ENCODE assay signal across 10 mouse cellular contexts in genomic region chr9:32717931-32718820, GRCm38 (mm10).
DNase-seq lines count a peak whose midpoint lies in the region; ATAC-seq and TF ChIP-seq lines count a peak whose summit lies in the region.
"Had no signal": no experiment of that assay in that cellular context is flagged by ENCODE, and none has a peak within 500 bp of the region (broad histone marks: within the 10 kb centered on the region; RNA-seq: fewer than 3 reads in every experiment).

No protein-coding gene starts in this region.

- WGBS in heart, adult 2 months, result 39% methylated on average over 9 of the region's 9 CpGs
- 32% methylated on average over 9 of the region's 9 CpGs for WGBS in lung, postnatal 0 days
- 47% methylated on average over 9 of the region's 9 CpGs for WGBS in embryonic facial prominence, embryonic 15.5 days

- no peak for ATAC-seq in lung, postnatal 0 days
- ATAC-seq in embryonic facial prominence, embryonic 15.5 days (ENCODE audit: insufficient number of reproducible peaks, low FRiP score, low TSS enrichment, low read depth), result no peak
- ATAC-seq in megakaryocyte, adult 5-6 weeks (ENCODE audit: poor library complexity, severe bottlenecking), result peak; percentile 36; the same call in 1 of the 2 replicates

- peak overlapping the region; percentile 37 for H3K9ac ChIP-seq in heart, adult 2 months (ENCODE audit: low read depth, low read length)
- no peak overlapping the region for H3K9ac ChIP-seq in lung, postnatal 0 days (replicated peaks; ENCODE audit: low read depth)
- H3K9ac ChIP-seq in embryonic facial prominence, embryonic 15.5 days, result no peak overlapping the region

- peaks cover 1% of the 10 kb centered on the region for H3K79me2 ChIP-seq in heart, adult 2 months (replicated peaks; ENCODE audit: control insufficient read depth, insufficient read depth, low read length)

- H3K9me3 ChIP-seq in lung, postnatal 0 days (ENCODE audit: low read length), result no peaks in the 10 kb centered on the region
- H3K9me3 ChIP-seq in embryonic facial prominence, embryonic 15.5 days (replicated peaks), result no peaks in the 10 kb centered on the region
- H3K9me3 ChIP-seq: megakaryocyte, embryonic 14.5 days had no signal

- peaks cover 70% of the 10 kb centered on the region for H3K36me3 ChIP-seq in heart, adult 2 months (ENCODE audit: control insufficient read depth, insufficient read depth, low read length)
- H3K36me3 ChIP-seq in lung, postnatal 0 days (ENCODE audit: insufficient read depth, low read length), result no peaks in the 10 kb centered on the region; the same call in 1 of the 2 replicates
- H3K36me3 ChIP-seq in embryonic facial prominence, embryonic 15.5 days, result no peaks in the 10 kb centered on the region

- DNase-seq in heart, adult 2 months, result peak in 1 of 2 experiments; percentile 55
- no peak for DNase-seq in heart, postnatal 10 days
- no peak for DNase-seq in lung, postnatal 0 days (ENCODE audit: low spot score)
- no peak for DNase-seq in lung, postnatal 14 days
- DNase-seq in right cerebral cortex, adult 2 months (ENCODE audit: low spot score in 2 of 2), result no peak
- no peak for DNase-seq in adrenal gland, postnatal 4 days (ENCODE audit: low spot score in 2 of 2)
- DNase-seq: adrenal gland, postnatal 10 days had no signal

- no peak for TF ChIP-seq CTCF in heart, adult 2 months (IDR thresholded peaks at IDR 0.05)
- TF ChIP-seq CTCF in lung, postnatal 0 days (IDR thresholded peaks at IDR 0.05), result no peak

- intact Hi-C loops in heart, adult 2 months (cut with DNase I), result loop anchor here (2.0 to 10.0 kb wide), 3 partner anchors 43 to 219 kb away; no protein-coding TSS in a partner anchor
- intact Hi-C loops in heart, postnatal 10 days (cut with DNase I), result loop anchor here (5.0 kb wide), 1 partner anchor 219 kb away; no protein-coding TSS in a partner anchor

- H3K4me3 ChIP-seq in heart, adult 2 months, result no peak overlapping the region
- H3K4me3 ChIP-seq in lung, postnatal 0 days (ENCODE audit: low read depth, low read length), result no peak overlapping the region
- H3K4me3 ChIP-seq in embryonic facial prominence, embryonic 15.5 days (replicated peaks), result no peak overlapping the region
- H3K4me3 ChIP-seq: megakaryocyte, embryonic 14.5 days had no signal

- no peak overlapping the region for H3K4me2 ChIP-seq in lung, postnatal 0 days (replicated peaks; ENCODE audit: low read depth, low read length)
- no peak overlapping the region for H3K4me2 ChIP-seq in embryonic facial prominence, embryonic 15.5 days (replicated peaks)

- H3K27ac ChIP-seq in heart, adult 2 months, result peak overlapping the region; percentile 80
- peak overlapping the region; percentile 69 for H3K27ac ChIP-seq in lung, postnatal 0 days (ENCODE audit: low read length)
- H3K27ac ChIP-seq in embryonic facial prominence, embryonic 15.5 days (replicated peaks), result peak overlapping the region; percentile 65; the same call in 1 of the 2 replicates

- TF ChIP-seq EP300 in heart, adult 2 months (IDR thresholded peaks at IDR 0.05; ENCODE audit: insufficient read depth, low read depth, low read length), result no peak
- TF ChIP-seq EP300 in lung, postnatal 0 days (IDR thresholded peaks at IDR 0.05), result no peak

- TF ChIP-seq POLR2A in heart, adult 2 months (IDR thresholded peaks at IDR 0.05; ENCODE audit: insufficient read depth, low read depth, low read length), result no peak

- H3K4me1 ChIP-seq in heart, adult 2 months (ENCODE audit: control insufficient read depth, insufficient read depth, low read length), result peaks cover 54% of the 10 kb centered on the region
- peaks cover 19% of the 10 kb centered on the region for H3K4me1 ChIP-seq in lung, postnatal 0 days (ENCODE audit: insufficient read depth, low read depth, low read length)
- peaks cover 80% of the 10 kb centered on the region for H3K4me1 ChIP-seq in embryonic facial prominence, embryonic 15.5 days

- no peaks in the 10 kb centered on the region for H3K27me3 ChIP-seq in heart, adult 2 months (ENCODE audit: control insufficient read depth, insufficient read depth, low read length)
- no peaks in the 10 kb centered on the region for H3K27me3 ChIP-seq in lung, postnatal 0 days (replicated peaks; ENCODE audit: insufficient read depth, low read length)
- H3K27me3 ChIP-seq in embryonic facial prominence, embryonic 15.5 days, result no peaks in the 10 kb centered on the region
